Mouse (Mus musculus) spleen, adult 2 months (tissue): Measurements from ENCODE around the gene Gm2a.

Experiments
- CTCF ChIP-seq: fragments of 200-500 bp; IDR thresholded peaks from 2 replicates; pipeline ENCODE4 v1.5.1; 2011; ENCODE audit warnings: mild to moderate bottlenecking, inconsistent platforms; ENCODE audit not compliant: insufficient read depth, insufficient read length, insufficient replicate concordance; ENCODE audit errors: extremely low read depth
- POLR2A ChIP-seq: fragments of 200-500 bp; IDR thresholded peaks from 2 replicates; pipeline ENCODE4 v1.6.1; 2011; ENCODE audit warnings: low read depth, low read length, inconsistent platforms

DNA sequence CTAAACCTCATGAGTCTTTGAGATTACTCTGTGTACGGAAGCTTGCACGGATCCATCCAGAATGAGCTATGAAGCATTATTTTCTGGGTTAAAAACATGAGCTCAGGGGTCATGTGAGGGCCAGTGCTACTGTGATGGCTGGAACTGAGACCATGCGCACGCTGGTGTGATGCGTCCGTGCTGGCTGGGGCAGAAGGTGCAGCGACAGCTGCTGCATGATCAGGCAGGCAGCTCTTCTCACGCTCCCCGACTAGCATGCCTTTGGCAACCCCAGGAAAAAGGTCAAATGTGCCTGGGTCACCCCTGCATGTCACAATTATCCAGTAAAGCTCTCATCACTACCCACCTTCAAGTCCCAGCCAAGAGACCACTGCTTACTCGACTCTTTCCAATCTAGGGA, 24.7 kb upstream of the Gm2a start:
- TF ChIP-seq CTCF (no peak), POLR2A (no peak)
